Mouse (Mus musculus) retina, postnatal 1 day (tissue): ENCODE data around the gene Polr3b.

Experiments
- DNase-seq: peaks from one replicate; pipeline ENCODE4 v3.0.0-alpha.2; 2012

The Polr3b gene

DNA sequence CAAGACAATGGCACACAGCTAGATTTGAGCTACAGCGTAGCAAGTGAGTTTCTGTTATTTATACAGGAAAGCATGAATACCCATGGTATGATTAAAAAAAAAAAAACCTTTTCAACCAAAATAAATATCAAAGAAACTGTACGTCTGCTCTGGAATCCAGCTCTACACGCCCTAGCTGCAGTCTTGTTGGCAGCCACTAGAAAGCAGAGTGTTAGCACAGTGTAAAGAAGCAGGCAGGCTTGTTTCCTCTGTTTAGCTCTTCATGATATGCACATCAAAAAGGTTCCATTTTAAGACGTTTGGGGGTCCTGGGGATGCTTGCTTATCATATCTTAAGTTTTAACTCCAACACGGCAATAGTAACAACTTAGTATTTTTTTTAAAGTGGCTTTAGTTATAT, 89.8 kb downstream of the Polr3b start:
- no peak for DNase-seq

DNA sequence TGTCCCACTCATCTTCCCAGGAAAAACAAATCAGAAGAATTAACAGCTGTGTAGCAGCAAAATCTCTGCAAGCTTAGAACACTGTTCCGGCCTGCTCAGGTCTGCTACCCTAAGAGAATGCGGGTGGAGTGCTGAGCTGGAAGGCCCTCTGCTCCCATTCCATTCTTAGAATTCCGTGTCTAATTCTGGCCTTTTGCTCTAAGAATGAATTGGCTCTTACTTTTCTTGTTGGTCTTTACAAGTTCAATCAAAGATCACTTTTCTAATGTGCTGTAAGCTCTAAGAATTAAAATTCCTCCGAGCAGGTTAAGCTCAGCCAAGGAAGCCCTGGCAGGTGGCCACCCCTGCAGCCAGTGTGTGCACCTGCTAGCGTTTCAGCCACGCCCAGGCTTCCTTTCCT, 90.4 kb downstream of the Polr3b start:
- DNase-seq = no peak

DNA sequence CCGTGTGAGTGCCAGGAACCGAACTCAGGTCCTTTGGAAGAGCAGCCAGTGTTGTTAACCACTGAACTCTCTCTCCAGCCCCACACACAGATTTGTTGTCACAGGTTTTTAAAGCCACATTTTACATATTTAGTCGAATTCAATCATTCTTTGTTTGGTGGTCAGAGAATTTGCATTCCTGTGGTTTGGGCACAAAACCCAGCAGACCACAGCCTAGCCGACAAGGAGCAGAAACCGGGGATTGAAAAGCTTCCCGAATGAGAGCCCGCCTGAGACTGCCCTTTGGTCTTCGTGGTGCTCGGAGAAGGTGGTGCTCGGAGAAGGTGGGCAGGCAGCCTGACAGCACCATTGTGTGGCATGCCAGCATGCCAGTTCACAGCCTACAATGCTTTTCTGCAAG, 91.0 kb downstream of the Polr3b start:
- DNase-seq = no peak

DNA sequence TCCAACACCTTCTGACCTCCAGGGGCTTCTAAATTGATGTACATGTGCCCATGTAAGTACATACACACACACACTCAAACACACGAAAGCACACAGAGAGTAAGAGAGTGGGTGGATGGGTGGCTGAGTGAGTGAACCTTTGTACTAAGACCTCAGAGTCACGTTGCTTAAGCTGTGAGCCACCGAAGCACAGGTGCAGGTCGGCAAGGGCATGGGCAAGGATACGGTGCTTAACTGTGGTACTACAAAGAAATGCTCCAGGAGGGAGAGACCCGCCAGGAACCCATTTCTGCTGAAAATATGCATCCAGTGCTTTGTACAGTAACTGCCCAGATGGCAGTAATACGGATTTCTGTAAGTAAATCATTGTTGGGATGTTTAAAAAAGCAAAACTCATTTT, 93.5 kb downstream of the Polr3b start:
- no peak for DNase-seq

DNA sequence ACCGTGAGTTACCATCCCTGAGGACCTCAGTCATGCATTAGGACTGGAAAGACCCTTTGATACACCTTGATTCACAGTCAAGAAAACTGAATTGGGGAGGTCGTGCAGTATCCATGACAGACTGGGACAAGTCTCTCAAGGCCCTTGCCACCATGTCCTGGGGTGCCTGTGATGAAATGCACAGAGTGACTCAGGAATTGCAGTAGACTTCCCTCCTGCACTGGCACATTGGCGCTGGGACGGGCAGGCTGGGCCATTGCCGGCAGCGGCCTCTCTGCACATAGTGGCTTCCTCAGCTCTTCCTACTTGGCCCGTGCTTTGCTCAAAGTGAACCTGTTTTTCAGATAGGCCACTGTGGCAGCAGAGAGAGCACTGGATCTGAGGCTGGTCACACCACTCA, 94.5 kb downstream of the Polr3b start:
- DNase-seq = no peak

DNA sequence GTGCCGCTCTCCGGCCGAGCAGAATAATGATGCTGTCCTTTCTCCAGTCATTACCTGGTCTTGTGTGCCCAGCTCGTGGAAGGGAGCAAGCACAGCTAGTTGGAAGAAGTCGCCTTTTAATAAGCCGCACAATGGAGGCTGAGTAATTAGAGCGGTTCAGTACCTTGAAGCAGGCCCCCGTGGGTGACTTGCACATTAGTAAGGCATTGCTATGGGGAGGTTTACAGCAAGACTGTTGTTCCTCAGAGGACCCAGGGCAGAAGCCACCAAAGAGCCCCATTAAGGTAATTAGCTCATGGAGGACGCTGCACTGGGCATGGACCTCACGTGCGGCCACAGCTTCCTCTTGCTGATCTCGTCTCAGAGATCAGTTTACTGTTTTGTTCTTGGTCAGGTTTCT, 100.6 kb downstream of the Polr3b start:
- peak; percentile 29 for DNase-seq

DNA sequence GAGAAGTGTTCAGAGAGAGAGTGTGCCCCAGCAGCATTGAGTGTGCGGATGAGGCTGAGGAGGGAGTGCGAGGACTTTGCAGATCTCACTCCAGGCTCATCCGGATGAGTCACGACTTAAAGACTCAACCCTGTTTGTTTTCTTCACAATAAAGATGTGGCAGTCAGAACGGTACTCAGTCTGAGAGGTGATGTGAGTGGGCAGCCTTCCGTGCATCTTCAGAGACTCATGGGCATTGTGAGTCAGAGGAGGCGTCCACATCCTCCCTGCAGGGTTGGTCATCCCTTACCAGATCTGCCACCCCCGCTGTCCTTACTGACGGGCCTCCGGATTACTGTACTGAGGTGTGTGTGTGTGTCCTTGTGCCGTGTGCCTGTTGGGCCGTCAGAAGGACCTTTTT, 104.9 kb downstream of the Polr3b start:
- no peak for DNase-seq

DNA sequence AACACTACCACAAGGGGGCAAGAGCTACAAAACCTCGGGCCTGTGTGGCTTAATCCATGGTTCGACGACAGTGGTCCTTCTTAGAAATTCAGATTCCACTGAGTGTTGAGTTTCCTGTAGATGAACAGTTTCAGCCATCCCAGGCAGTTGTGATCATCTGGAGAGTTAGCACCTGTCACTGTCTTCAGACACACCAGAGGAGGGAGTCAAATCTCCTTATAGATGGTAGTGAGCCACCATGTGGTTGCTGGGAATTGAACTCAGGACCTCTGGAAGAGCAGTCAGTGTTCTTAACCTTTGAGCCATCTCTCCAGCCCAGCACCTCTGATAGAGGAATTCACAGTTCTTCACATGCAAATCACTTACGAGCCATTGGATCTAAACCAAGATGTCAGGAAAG, 105.7 kb downstream of the Polr3b start:
- no peak for DNase-seq

DNA sequence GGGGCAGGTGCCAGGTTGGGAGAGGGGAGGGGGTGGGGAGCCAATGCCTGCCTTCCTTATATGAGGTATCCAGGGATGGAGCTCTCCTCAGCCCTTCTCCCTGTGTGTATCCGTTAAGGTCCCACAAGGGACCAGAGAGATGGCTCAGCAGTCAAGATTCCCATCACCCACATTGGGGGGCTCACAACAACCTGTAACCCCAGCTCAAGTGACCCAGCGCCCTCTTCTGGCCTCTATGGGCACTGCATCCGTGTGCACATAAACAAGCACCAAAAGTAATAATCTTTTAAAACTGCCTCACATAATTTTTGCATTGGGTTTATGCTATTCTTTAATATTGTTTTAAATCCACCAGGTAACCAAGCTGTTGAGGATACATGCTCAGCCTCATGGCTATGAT, 108.0 kb downstream of the Polr3b start:
- no peak for DNase-seq

DNA sequence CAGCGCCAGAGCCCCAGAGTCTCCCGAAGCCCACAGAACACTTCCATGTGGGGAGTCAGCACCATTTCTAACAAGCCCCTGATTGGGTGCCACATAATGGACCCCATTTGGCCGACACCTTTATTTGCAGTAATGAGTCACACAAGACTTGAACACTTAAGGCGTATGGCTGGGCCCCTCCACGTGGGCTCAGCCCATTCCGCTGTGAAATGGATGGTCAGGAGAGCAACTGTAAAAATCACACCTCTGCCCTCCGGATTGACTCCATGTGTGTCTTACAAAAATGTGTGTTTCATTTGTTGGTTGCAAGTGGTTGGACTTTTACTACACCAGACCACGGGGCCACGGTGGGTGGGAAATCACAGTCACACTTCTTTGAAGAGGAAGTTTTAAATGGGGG, 108.9 kb downstream of the Polr3b start:
- no peak for DNase-seq

DNA sequence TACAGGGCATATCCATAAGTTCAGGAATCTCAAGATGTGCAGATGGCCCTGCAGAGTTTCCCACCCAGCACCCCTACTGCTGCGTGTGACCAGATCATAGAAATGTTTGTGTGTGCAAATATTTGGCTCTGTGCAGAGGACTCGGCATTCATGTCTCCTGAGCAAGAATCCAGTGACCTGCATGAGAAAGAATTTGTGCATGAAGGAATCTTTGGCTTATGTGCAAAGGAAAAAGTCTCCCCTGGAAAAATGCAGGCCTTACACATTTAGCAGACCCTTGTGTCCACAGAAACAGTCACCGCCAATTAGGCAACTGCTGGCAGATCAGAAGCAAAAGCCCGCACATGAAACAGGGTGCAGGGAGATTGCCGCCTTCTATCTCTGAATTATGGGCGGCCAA, 111.4 kb downstream of the Polr3b start:
- peak; percentile 43 for DNase-seq

DNA sequence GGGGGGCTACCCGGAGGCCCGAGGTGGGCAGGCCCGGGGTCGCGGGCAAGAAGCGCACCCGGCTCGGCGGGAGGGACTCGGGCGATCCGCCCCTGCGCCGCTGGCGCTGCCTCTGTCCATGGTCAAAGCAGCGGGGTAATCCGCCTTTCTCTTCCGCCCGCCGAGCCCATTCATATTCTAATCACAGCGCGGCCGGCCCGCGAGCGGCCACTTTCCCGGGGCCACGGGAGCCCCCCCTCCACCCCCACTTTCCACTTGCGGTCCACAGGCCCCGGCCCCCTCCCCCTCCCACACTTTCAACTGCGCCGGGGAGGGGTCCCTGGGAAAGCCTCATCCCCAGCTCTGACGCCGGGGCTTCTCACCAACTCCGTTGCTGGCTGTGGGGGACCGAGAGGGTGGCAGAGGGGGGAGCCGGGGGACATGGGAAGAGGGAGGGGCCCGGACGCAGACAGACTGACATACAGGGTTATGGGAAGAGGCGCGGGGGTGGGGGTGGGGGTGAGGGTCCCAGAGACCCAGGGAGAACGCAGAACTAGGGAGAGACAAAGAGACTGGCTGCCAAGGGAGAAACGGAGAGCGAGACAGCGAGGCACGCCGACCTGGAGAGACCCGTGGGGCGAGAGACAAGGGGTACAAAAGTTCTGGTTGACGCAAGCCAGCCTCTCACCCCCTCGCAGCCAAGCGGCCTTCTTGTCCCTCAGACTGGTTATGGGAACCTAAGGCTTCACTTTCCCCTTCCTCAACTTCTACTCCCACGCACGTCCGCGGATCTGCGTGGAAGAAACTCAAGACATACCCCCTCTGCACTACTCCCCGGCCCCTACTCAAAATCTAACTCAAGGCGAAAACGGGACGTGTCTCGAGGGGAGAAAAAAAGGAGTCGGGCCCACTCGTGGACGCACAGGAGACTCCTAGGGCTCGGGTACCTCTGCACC, 133.0 kb downstream of the Polr3b start:
- peak; percentile 80 for DNase-seq

DNA sequence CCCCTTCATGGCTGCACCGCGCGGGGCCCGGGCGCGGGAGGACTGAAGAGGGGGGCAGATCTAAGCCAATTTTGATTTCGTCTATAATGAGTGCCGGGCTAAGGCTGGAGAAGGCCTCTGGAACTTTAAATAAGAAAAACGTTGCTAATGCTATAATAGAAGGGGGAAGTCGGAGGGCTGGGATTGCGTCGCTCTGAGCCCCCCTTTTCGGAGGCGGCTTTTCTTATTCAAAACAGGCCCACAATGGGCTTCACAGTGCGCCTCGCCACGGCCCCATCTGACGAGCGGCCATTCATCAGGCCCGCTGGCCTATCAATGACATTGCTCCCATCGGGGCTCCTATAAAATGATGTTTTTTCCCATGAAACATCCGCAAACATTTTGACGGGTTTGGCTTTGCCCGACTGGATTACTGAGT, 133.7 kb downstream of the Polr3b start, which contains the start of gene Rfx4:
Gene Rfx4, plus strand, starts transcription at position 277 of the 418 bp plus-strand sequence.
- DNase-seq = peak; percentile 56

DNA sequence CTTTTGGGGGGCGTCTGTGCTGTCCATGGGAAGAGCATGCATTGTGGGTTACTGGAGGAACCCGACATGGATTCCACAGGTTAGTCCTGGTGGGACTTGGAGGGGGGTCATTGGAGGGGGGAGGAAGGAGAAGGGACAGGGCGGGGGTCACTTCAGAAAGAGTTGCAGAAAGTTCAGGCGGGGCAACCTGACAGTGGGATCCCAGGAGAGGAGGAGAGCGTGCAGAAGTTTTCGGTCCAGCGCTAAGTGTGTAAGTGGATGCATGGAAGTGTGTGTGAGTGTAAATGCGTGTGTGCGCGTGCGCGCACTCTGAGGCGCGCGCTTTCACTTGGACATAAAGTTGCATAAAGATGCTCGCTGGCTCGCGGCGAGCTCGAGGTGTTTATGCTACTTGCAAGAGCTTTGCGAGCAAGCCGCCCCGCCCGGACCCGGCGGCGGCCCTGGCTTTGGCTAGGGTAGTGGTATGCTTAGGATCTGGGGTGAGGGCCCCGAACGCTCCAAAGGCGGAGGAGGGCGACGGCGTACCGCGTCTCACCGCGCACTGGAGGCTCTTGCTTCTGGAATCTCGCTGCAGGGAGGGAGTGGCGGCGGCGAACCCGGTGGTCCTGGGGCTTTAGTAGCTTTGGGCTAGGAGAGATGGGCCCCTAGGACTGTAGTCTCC, 134.5 kb downstream of the Polr3b start:
- peak; percentile 60 for DNase-seq

DNA sequence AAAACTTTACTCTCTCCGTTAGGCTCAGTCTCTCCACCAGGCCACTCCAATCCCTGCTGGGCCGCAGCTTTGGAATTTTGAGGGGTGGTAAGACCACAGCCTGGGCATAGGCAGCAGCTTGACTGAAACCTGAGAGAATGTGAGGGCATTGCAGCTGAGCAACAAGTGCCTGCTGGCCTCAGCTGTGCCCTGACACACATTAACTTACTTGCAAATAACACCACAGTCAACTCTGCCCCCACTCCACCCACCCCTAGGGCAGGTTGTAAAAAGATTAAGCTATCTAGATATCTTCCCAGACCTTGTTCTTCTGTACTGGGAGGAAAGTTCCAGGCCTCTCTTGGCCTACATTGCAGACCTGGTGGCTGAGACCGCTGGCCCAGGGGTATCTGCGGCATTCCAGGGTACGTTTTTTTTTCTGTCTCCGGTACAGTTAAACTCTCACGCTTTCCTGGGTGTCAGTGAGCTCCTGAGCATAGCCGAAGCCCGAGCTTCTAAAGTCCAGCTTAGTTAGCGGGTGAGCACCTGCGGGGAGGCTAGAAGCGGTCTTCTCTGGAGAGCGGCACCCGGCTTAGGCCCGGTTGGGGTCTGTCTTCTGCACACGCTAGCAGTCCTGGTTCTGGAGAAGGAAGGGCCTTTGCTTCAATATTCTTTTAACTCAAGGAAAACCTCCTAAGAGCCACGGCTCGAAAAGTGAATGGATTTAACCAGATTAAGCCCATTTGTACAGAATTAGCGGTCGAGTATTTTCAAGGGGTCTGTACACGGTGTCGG, 135.5 kb downstream of the Polr3b start:
- peak; percentile 24 for DNase-seq

DNA sequence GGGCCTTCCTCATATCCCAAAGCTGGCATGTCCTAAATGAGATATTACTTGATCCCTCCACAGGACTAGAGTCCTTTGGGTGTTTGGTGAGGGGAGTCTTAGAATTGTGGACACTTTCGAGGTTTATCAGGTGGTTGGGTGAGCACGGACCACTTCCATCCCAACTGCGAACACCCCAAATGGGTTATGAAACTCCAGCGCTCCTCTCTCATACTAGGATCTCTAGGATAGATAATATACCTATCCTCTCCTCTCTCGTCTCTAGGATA, 136.0 kb downstream of the Polr3b start:
- DNase-seq = no peak

DNA sequence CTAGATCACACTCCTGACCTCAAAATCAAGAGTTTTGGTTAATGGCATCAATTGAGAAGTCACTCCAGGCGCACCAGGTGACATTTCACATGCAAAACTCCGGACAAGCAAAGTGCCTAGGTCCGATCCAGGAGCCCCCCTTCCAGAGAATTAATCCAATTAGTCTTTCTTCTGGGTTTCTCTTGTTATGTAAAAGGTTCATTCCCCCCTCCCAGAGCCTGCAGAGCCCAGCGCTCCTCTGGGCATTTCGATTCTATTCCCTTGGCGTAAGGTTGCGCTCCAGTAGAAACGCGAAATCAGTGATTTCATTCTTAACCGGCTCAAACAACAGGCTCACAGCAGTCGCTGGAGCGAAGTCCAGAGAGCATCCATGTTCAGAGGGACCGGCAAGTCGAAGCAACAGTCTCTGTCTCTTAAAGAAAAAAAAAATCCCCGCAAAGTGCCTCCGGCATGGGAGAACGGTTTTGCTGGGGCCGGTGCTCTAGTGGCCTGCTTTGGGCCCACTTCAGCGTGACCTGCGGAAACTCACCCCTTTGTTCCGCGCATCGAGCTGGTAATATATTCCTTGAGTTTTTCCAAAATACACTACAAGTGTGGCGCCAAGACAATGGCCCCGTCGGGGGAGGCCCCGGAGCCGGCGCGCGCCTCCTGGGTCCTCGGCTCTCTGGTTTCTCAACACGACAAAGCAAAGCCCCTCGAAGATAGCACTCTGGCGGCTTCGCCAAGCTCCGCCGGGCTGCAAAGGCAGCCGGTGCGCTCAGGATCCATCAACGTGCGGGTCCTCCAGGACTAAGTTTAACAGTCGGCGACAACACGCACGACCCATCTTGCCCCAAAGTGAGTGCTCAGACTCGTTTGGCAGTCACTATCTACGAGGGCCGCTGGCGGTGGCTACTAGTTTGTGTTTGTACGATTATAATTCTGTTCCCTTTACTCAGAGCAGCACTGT, 136.7 kb downstream of the Polr3b start:
- DNase-seq = peak; percentile 29

DNA sequence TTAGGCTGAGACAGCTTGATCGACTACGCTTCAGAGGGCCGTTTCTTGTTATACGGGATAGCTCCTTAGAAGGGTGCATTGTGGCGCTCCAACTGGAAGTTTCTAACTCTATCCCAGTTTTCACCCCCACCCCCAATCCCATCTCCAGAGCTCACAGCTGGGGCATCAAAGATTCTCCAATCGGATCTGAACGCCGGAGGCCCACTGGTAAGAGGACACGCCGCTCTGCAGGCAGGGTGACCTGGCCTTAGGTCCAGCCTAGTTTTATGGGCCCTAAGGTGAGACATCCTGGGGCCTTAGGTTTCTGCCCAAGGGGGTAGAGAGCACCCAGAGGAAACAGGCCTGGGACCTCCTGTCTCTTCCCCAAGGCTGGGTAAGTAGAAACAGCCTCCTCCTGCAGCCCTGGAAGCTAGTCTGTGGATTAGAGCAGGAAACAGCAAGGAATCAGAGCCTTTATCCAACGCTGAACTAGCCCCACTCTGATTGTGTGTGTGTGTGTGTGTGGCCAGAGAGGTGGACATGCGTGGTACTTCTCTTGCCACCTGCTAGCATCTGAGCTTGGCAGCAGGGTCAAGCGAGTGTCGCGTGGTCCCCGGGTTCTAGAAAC, 137.5 kb downstream of the Polr3b start:
- DNase-seq = peak; percentile 18

DNA sequence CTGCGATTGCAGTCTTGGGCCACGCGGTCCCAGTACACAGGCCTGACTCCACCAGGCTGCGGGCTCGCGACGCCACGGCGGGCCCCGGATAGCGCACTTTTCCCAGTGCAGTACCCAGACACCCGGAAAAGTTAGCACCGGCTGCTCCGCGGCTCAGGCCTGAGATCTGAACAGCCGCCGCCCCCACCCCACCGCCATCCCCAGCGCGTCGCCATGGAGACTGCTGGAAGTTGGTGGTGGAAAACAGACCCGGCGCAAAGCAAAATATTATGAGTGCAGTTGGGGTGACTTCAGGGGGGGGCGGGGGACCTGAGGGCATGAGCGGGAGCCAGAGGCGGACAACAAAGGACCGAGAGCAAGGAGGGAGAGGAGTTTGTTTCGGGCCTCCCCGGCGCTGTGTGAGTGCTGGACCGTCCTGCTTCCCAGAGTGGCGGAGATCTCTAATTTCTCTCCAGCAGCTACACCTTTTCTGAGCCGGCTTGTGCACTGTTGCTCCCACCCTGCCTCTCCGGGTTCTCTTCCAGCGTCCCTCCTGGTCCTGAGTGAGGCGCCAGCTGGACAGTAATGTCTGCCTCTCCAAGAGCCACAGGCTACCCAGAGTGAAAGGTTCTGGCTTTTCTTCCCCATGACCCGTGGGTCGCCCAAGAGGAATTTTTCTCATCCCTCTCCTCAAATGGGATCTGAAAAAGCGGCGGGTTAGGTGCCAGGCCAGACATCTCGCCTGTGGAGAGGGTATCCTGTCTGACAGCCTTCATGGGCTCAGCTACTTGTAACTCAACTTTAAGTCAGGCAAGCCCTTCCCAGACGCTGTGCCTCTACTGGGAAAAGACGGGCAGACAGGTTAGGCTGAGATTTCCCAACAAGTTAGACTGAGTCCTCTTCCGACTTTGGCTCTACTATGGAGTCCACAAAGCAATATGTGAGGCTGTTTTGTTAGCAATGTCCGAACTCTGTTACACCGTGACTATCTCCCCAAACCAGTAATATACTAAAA, 138.3 kb downstream of the Polr3b start:
- DNase-seq = peak; percentile 78

DNA sequence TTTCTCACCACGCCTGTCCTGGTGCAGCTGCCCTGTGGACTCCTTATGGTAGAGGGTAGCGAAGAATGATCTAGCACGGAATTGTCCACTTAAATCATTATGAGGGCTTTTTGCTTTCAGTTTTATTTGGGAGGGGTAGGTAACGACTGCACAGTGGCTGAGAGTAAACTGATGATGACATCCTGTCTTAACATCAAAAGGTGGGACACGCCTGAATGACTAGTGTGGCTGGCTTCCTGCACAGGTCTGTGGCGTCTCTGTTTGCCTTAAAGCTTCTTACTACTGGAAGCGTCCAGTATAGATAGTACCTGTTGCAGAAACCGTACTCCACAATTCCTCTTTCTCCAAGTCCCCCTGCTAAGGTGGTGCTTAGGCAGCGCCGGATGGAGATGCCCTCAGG, 146.7 kb downstream of the Polr3b start:
- no peak for DNase-seq
